Mouse (Mus musculus): ENCODE data around the gene Gstt2.

The Gstt2 gene

DNA sequence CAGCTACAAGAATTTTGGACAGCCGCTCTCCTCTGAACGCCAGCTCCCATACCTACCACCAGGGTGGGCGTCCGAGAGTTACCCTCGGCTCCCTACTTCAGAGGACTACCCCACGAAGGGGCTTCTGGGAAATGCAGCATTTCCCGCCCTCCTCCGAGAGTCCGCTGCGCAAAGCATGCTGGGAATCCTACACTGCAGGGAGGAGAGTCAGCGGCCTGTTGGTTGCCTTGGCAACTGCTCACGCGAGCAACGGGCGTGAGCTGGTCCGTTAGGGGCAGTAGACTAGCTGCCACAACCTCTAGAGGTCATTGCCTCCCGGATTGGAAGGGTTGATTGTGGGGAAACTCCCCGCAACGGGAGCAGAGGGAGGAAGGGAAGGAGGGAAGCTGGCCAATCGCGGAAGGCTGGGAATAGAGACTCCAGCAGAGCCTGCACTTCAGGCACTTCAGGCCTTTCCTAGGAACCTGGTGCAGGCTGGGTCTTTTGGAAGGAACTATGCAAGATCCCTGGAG, at the start of gene Gstt2:
TSS of gene Gstt2 (minus strand) at position 177 of the 512 bp plus-strand sequence.
- DNase-seq, result peak; percentile 98

DNA sequence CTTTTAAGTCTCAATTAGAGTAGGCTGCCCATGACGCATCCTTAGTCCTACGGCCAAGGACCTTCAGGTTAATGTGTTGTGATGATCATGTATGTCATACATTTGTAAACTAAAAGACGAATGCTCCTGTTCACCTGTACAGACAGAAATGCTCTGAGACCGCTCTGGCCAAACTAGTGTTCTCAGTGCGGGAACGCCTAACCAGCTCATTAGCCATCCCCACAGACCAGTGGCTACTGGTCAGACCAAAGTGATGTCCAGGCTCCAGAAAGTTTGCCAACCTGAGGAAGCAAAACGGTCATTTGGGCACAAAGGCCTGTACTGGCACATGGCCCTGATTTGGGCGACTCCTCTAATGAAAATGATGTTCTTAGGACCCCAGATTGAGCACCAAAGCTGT, 47.5 kb upstream of the Gstt2 start:
- DNase-seq, result no peak

DNA sequence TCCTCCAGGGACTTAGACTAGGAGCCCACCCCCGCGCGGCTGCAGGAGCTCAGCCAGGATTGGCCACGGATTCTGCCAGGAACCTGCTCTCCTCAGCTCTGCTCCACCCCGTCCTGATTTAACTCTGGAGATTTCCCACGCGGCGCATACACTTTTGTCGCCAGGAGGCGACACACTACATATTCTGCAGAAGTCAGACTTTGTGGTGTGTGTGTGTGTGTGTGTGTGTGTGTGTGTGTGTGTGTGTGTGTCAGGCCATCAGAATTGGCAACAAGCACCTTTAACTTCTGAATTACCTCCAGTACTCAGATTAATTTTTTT, 46.0 kb upstream of the Gstt2 start:
- peak; percentile 92 for DNase-seq

DNA sequence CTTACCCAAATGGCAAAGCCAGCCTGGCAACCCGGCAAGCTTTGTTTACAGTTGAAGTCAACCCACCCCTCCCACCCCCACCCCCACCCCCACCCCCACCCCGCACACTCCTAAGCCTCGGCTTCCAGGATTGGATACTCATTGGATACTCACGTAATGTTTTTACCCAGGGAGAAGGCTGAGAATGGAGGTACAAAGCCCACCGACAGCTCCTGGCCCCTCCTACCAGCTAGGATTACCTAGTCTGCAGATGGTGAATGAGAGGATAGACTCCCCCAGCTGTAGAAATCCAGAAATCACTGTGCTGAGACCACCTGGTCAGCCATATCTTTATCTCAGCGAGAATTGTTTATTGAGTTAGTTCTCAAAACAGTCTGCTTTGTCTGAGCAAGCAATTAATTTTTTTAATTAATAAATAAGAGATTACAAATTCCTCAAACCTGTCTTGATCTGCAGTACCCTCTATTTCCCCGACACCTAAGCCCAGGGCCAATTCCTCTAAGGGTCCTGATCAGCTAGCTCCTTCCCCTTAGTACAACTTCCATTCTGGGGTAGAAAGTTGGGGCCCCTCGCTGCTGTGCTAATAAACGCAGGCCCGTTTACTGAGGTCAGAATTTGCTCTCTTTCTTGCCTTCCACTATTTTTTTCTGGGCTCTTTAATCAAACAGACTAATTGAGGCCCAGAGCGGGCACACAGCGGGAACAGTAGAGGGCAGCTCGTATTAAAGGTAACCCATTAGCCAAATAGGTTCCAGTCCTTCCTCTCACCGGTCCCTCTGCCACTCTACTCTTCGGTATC, 45.4 kb upstream of the Gstt2 start:
- no peak for DNase-seq

DNA sequence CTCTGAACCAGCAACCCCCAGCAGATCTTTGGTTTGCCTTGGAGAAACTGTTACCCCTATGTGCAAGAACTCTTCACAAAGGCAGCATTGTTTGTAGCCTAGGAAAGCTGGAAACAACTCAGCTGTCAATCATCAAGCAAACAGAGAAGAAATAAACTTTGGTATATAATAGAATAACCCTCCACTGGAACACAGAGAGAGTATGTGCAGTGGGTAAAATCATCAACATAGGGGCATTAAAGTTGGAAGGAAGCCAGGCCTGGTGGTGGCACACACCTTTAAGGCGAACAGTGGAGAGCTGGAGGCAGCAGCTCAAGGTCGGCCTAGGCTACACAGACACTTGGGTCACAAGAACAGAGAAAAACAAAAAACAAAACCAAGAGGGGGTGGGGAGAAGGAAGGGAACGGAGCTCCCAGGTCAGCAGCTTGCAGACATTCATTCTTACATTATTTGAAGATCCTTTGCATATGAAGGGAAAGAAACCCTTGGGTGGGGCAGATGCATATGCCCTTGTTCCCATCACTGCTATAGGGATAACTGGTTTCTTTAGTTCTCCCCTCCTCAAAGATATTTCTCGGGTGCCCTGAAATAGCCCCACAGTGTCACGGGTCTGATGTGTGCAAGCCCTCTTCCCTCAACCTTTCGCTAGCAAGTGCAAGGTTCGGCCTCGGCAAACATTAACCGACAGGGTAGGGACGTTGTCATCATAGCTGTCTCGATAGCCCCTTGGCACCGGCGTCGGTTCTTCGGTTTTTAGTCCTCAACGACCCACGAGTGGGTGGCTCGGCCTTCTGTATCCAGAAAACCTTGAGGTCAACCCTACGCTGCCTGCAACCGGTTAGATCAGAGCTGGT, 44.6 kb upstream of the Gstt2 start:
- peak; percentile 6 for DNase-seq

DNA sequence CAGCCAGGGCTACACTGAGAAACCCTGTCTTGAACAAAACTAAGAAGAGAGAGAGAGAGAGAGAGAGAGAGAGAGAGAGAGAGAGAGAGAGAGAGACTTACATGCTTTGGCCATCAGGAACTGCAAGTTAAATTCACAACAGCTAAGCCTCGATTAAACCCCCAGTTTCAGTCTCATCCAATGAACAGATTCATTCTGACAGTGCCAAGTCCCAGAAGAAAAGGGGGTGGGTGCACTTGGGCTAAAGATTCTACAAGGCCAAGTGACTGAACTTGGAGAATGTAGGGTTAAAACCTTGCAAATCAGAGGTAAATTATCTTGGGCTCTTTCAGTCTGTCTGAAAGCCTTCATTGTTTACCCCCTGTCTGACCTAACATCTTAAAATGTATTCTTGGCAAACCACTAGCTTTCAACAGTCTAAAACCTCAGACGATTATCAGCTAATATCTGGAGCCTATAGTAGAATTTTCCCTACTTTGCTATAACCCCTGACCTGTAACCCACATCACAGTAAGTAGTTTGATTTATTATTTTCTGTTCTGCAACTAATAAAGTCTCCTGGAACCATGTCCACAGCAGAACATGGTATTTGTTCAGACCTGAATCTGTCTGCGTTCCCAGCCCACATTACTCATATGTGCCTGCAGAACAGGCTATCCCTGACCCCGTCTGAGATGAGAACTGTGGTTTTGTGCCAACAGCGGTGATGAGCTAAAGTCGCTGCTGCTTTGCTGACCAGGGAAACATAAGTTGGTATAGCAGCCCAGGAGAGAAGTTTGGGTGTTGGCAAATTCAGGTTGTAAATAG, 43.8 kb upstream of the Gstt2 start:
- no peak for DNase-seq

DNA sequence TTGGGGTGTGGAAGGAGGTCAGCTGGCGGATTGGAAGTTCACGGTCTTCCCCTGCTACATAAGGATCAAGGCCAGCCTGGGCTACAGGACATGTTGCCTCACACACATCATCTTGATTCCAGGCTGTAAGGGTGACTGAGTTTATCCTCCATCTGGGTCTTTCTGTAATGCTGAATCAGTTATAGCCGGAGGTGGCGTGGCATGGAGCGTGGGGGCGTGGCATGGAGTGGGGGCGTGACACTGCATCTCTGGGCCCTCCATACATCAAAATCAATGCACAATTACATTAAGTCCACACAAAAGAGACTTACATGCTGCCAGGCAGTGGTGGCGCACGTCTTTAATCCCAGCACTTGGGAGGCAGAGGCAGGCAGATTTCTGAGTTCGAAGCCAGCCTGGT, 43.1 kb upstream of the Gstt2 start:
- no peak for DNase-seq

DNA sequence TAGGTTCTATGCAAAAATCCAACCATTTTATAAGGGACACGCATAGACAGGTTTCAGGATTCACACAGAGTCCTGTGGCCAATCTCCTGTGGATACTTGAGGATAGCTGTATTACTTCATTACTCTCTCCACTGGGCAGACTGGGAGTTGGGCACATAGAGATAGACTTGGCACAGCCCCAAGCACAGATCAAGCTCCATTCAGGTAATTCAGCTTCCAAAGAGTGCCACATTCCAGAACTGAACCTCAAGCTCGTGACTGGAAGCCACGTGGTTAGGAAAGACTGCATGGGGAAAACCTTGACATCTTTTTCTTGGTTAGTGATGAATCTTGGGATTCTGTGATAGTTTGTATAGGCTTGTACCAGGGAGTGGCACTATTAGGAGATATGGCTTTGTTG, 41.6 kb upstream of the Gstt2 start:
- no peak for DNase-seq

DNA sequence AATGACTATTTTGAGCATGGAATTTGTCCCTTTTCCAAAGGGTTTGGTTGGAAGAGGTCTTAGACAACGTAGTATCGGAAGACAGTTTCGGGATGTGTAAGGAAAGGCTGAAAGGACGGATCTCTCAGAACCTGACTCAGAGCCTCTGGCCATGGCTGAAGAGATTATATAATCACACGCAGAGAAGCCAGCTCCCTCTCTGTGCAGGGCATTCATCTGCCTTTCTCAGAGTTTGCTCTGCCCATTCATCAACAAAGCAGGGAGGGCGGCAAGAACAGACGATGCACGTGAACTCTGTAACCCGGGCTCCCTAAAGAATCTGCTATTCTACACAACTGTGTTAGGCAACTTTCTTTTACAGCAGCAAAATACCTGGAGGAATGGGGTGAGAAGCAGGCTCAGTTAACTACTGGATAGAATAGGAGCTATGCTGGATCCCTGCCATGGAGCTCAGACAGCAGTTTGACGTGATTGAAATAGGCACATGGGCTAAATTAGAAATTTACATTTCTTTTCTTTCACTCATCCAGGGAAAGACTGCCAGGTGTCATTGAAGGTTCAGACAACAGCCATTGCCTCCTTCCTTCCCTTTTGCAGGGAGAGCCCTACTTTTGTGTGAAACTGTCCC, 36.4 kb upstream of the Gstt2 start:
- DNase-seq, result no peak

DNA sequence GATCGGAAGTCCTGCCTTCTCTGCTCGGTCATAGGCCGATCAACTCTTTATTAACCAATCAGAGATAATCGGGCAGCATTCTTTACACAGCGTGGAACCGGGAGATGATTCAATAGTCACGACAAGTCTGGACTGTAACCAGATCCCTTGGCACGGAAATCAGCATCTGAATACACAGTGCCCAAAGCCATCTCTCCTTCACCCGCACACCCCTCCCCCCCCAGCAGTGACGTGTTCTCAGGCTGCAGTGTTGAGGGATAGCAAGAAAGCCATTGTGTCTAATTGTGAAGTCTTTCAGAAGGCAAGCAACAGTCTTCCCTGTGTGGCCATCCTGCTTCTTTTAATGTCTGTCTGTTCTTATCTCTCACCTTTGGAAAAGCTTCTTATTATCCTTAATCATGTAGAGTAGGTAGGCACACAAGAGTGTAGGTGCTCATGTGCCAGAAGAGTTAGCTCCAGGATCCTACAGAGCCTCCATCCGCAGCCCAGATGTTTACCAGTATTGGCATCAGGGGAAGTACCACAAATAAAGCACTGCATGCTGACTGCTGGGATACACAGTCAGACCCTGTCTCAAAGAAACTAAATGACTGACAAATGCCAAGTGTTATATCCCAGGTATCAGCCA, 35.8 kb upstream of the Gstt2 start:
- peak; percentile 91 for DNase-seq

DNA sequence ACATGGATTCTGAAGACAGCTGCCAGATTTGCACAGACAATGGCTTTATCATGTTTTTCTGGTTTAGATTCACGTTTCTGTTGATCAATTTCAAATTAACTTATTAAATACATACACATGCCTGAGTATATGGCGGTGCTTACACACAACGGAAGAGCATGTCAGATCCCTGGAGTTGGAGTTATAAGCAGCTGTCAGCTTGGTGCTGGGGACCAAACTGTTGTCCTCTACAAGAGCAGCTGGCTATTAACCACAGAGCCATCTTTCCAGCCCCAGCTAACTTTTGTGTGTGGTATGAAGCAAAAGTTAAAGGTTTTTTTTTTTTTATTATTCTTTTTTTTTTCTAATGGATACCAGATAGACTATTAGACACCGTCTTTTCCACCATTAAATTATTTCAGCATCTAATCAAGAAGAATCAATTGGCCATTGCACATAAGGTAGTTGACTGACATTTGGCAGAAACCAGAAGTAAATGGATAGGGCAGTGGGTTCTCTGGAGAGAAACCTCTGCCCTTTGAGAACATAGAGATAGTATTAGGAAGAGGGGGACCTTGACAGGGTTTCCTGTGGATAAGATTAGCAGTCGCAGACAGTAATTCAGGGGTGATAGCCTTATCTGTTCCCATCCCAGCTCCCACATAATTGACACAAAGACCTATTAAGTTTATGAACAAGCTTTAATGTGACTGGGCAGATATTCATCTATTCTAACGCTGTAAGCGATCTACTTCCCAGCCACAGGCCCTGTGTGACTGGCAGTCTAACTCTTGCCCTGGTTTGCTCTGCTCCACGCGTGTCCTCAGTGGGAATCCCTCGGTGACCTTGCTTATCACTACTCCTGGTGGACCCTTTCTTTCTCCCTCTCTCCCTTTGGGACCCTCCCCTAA, 35.0 kb upstream of the Gstt2 start:
- no peak for DNase-seq

DNA sequence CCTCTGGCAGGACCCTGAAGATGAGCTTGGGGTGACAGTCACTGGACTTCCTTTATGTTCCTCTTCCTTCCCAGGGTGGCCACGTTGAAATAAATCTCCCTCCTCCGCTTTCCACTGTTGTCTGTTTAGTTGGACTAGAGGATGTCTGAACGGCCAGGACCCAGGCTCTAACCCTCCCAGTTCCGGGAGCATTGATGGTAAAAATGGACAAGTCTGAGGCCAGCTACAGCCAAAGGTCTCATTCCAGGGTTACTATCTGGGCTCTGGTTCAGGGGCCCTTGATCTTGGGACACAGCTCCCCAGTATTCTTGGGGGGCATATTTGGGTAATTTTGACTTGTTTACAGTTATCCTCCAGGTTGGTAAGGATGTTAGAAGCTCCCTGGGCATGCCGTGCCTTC, 24.4 kb upstream of the Gstt2 start:
- DNase-seq, result no peak

DNA sequence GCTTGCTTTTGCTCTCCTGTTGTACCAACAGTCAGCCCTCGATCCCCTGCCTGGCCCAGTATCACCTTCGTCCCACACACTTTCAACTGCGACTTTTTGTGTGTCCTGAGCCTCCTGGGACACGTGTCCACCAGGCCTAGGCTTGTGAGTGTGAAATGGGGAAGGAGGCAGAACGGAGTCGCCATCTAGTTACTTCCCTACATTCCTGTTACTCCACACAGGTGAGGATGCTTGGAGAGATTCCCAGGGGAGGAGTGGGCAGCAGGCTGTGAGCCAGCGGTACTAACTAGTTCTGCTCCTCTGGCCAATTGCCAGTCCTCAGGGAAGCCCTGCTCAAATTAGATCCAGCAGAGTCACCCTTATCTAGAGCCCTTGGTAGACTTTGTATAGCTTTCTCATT, 23.5 kb upstream of the Gstt2 start:
- peak; percentile 34 for DNase-seq

DNA sequence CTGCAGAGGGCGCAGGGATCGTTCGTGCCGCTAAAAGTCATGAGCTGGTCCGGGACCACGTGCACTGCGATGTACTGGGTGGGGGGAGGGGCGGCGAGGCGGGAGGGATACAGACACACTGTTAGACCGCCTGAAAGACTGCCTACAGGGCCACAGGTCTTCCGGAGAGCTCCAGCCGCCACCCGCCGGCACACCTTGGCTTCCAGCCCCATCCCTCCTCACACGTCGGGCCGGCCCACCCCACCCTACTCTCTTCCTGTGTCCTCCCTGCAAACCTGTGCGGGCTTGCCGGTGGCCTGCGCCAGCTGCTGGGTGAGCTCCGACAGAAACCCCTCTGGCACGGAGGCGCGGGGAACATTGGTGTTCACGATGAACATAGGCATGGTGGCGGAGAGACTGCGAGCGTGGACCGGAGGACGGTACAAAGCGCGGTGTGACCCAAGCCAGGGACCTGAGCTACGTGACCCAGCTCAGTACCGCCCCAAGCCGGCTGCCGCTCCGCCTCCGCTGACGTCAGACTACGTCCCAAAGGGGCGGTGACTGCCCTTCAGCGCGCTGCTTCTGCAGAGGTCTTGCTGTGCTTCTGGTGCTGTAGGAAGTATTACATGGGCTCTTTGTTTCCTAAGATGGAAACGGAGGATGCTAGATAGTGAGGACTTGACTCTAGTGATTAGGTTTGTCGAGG, 22.7 kb upstream of the Gstt2 start, which contains the start of gene Mif:
TSS of gene Mif (minus strand) at position 455 of the 685 bp plus-strand sequence.
- DNase-seq, result peak; percentile 90

DNA sequence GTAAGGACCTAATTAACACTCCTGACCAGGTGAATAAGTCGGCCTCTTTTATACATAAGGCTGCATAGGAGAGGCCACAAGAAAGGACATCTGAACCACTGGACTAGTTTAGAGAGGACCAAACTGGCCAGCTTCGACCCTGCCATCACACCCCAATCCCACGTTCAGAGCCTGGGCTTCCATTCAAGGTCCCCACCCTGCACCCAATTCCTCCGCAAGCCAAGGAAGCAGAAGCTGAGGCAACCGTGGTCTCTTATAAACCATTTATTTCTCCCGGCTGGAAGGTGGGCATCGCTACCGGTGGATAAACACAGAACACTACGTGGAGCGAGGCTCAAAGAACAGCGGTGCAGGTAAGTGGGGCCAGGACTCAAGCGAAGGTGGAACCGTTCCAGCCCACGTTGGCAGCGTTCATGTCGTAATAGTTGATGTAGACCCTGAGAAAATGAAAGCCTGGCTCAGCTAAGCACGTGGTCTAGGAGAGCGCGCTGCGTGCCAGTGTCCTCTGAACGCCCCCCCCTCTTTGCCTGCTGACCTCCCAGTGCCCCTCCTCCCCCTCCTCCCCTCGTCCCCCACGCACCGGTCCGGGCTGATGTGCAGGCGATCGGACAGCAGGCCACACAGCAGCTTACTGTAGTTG, 22.0 kb upstream of the Gstt2 start:
- DNase-seq, result peak; percentile 43

DNA sequence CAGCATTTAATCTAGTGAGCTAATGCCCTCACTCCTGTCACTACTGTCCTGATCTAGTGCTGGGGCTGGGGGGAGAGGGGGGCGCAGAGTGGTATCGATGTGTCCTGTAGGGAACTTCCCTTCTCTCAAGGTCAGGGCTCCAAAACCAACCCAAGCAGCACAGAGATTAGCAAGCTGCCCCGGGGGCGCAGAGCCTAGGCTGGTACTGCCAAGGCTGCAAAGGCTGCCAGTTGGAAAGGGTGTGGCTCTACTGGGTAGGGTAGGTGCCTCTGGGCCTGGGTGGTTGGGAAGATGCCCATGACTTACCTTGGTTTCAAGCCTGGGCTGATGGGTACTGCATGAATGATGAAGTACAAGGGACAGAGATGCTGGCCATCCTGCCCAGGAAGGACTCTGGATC, 20.4 kb upstream of the Gstt2 start:
- DNase-seq, result no peak

DNA sequence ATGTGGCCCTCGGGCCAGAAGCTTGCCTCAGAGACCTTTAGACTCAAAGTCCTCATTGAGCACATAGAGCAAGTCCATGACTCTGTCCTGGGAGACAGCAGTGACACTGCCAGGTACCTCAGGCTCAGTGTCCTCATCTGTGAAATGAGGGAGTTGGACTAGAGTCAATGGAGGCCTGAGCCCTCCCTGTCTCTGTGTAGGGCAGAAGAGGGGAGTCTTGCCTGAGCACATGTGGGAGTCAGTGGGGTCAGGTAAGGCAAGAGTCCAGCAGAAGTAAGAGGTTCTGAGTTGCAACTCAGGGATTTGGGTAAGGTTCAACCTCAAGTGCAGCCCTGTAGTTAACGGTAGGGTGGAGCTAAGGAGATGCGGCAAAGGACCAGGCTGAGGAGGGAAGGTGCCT, 19.8 kb upstream of the Gstt2 start:
- no peak for DNase-seq

DNA sequence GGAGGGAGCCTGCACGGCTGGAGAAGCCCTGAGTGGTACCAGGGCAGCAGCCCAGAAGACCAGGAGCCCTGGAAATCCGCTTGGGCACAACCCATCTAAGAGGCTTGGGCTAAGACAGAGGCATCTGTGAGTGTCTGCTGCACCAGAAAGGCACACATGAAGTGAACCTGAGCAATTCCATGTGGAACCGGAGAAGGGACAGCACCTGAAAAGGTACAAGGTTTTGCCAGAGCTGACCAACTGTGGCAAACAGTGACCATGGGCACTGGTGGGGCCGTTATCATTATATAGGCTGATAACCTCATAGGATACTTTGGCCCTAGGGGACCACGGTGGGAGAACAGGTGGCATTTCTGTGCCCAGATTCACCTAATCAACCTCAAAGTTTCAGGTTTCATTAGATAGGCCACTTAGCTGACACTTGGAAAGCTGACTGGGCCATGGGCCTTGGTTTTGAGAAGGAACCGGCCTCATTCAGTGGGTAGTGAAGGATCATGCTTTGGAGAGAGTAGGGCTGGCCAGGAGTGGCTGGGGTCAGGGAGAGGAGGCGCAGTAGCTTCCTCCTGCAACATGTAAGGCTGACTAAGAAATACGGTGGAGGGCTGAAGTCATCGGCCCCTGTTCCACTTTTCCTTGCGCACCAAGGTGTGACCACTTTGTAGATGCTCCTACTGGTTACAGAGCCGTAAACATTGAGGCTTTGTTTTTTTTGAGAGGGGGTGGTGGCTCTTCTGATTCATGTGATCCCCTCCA, 19.1 kb upstream of the Gstt2 start:
- no peak for DNase-seq

DNA sequence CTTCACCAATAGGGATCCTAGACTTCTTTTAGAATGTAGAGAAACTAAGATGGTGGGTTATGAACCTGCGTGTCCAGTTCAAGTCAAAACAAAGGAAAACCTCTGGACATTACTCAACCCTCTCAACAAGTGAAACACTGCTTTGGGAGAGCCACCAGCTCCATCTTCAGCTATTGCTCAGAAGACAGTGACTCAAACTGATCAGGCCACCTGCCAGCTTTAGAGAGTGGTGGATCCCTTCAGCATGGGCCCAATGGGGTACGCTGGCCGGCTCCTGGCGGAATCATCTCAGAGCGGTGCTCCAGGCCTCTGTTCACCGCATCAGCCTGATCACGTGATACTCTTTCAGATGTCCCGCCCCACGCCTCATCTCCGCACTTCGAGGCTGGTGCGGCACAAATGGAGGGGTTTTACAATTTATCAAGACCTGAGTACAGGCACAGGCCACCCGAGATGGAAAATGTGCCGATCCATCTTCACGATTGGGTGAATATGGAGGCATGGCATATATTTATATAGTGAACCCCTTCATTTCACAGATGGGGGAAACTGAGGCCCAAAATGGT, 18.3 kb upstream of the Gstt2 start:
- DNase-seq, result no peak

All from lung, postnatal 10 days (tissue).